Mouse (Mus musculus): ENCODE results near the gene Mkrn2os. TPM values are rescaled to one million over a fixed set of nuclear protein-coding genes. Genes with fewer than 3 reads are reported as not detected.

Mkrn2os gene
- polyA plus RNA-seq, 1 experiment from 2014 or later, result not detected

GRCm38 (mm10) chr6:115542341-115542740, 50.0 kb downstream of the Mkrn2os start:
- Histone ChIP-seq H3K4me1 (ENCODE audit: control insufficient read depth, insufficient read depth, low read length) (no peaks in the 10 kb centered on the region), H3K4me2 (ENCODE audit: low read depth, severe bottlenecking) (no peak overlapping the region), H3K27ac (replicated peaks; ENCODE audit: low read depth, low read length) (no peak overlapping the region), H3K27me3 (ENCODE audit: control insufficient read depth, insufficient read depth, low read length) (no peaks in the 10 kb centered on the region), H3K4me3 (ENCODE audit: low read depth, low read length) (no peak overlapping the region), H3K9ac (ENCODE audit: low read length) (no peak overlapping the region), H3K9me3 (ENCODE audit: control insufficient read depth, low read length) (no peaks in the 10 kb centered on the region), H3K36me3 (ENCODE audit: control insufficient read depth, insufficient read depth, low read length) (no peaks in the 10 kb centered on the region)
- ATAC-seq (ENCODE audit: insufficient number of reproducible peaks, low FRiP score, low TSS enrichment, low read depth) (no peak), DNase-seq (ENCODE audit: low spot score) (no peak)
- WGBS, result 75% methylated on average over 3 of the region's 3 CpGs

GRCm38 (mm10) chr6:115541676-115542275, 50.6 kb downstream of the Mkrn2os start:
- Histone ChIP-seq H3K4me1 (ENCODE audit: control insufficient read depth, insufficient read depth, low read length) (no peaks in the 10 kb centered on the region), H3K36me3 (ENCODE audit: control insufficient read depth, insufficient read depth, low read length) (no peaks in the 10 kb centered on the region), H3K4me2 (ENCODE audit: low read depth, severe bottlenecking) (no peak overlapping the region), H3K9ac (ENCODE audit: low read length) (no peak overlapping the region), H3K4me3 (ENCODE audit: low read depth, low read length) (no peak overlapping the region), H3K27me3 (ENCODE audit: control insufficient read depth, insufficient read depth, low read length) (no peaks in the 10 kb centered on the region), H3K9me3 (ENCODE audit: control insufficient read depth, low read length) (no peaks in the 10 kb centered on the region), H3K27ac (replicated peaks; ENCODE audit: low read depth, low read length) (no peak overlapping the region)
- ATAC-seq (ENCODE audit: insufficient number of reproducible peaks, low FRiP score, low TSS enrichment, low read depth), result no peak
- DNase-seq (ENCODE audit: low spot score), result no peak
- WGBS, result 64% methylated on average over 6 of the region's 6 CpGs

GRCm38 (mm10) chr6:115538645-115539429, 53.5 kb downstream of the Mkrn2os start:
- Histone ChIP-seq H3K9ac (ENCODE audit: low read length) (peak overlapping the region; percentile 64), H3K9me3 (ENCODE audit: control insufficient read depth, low read length) (no peaks in the 10 kb centered on the region), H3K4me3 (ENCODE audit: low read depth, low read length) (0 out of 2 replicates have a peak overlapping the region, but pooled peaks have one; percentile 16), H3K4me2 (ENCODE audit: low read depth, severe bottlenecking) (peak overlapping the region; percentile 48), H3K4me1 (ENCODE audit: control insufficient read depth, insufficient read depth, low read length) (no peaks in the 10 kb centered on the region), H3K27ac (replicated peaks; ENCODE audit: low read depth, low read length) (no peak overlapping the region), H3K27me3 (ENCODE audit: control insufficient read depth, insufficient read depth, low read length) (no peaks in the 10 kb centered on the region), H3K36me3 (ENCODE audit: control insufficient read depth, insufficient read depth, low read length) (no peaks in the 10 kb centered on the region)
- WGBS, result 24% methylated on average over 26 of the region's 26 CpGs
- DNase-seq (ENCODE audit: low spot score) (peak; percentile 95), ATAC-seq (ENCODE audit: insufficient number of reproducible peaks, low FRiP score, low TSS enrichment, low read depth) (peak; percentile 83)

GRCm38 (mm10) chr6:115536169-115536568, 56.2 kb downstream of the Mkrn2os start:
- Histone ChIP-seq H3K9me3 (ENCODE audit: control insufficient read depth, low read length) (no peaks in the 10 kb centered on the region), H3K36me3 (ENCODE audit: control insufficient read depth, insufficient read depth, low read length) (no peaks in the 10 kb centered on the region), H3K4me2 (ENCODE audit: low read depth, severe bottlenecking) (no peak overlapping the region), H3K9ac (ENCODE audit: low read length) (no peak overlapping the region), H3K27me3 (ENCODE audit: control insufficient read depth, insufficient read depth, low read length) (no peaks in the 10 kb centered on the region), H3K27ac (replicated peaks; ENCODE audit: low read depth, low read length) (no peak overlapping the region), H3K4me1 (ENCODE audit: control insufficient read depth, insufficient read depth, low read length) (no peaks in the 10 kb centered on the region), H3K4me3 (ENCODE audit: low read depth, low read length) (no peak overlapping the region)
- DNase-seq (ENCODE audit: low spot score), result no peak
- ATAC-seq (ENCODE audit: insufficient number of reproducible peaks, low FRiP score, low TSS enrichment, low read depth), result no peak
- 84% methylated on average over 4 of the region's 4 CpGs for WGBS

DNA sequence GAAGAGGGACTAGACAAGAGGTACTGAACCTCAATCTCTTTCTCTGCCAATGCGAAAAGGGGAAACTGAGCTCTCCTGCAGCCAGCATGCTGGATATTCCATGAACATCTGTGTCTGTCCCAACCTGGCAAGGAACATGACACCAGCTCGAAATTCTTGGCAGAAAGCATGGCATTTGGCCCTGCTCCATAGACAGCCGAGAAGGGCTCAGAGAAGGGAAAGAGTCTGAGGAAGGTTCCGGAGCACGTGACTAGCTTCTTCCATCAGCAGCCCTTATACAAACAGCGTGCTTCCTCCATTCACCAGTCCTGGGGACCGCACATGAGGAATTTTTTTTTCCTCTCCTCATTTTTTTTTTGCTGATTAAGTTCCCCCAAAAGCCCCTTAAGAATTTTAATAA, 57.8 kb downstream of the Mkrn2os start:
- Histone ChIP-seq H3K4me2 (ENCODE audit: low read depth, severe bottlenecking) (no peak overlapping the region), H3K27me3 (ENCODE audit: control insufficient read depth, insufficient read depth, low read length) (no peaks in the 10 kb centered on the region), H3K4me3 (ENCODE audit: low read depth, low read length) (no peak overlapping the region), H3K27ac (replicated peaks; ENCODE audit: low read depth, low read length) (no peak overlapping the region), H3K4me1 (ENCODE audit: control insufficient read depth, insufficient read depth, low read length) (no peaks in the 10 kb centered on the region), H3K9ac (ENCODE audit: low read length) (no peak overlapping the region), H3K36me3 (ENCODE audit: control insufficient read depth, insufficient read depth, low read length) (no peaks in the 10 kb centered on the region), H3K9me3 (ENCODE audit: control insufficient read depth, low read length) (no peaks in the 10 kb centered on the region)
- DNase-seq (ENCODE audit: low spot score) (no peak), ATAC-seq (ENCODE audit: insufficient number of reproducible peaks, low FRiP score, low TSS enrichment, low read depth) (no peak)
- WGBS, result 86% methylated on average over 7 of the region's 7 CpGs

Other genes starting within 250 kb of the Mkrn2os start
- 0.21 and 0.38 TPM in 2 replicates for gene Pparg, start 231.6 kb downstream of the Mkrn2os start, polyA plus RNA-seq (2014; fragmentation: Nextera tagmentation; extraction: Ambion mirVana)
- gene Tsen2, start 47.9 kb downstream of the Mkrn2os start, polyA plus RNA-seq (2014; fragmentation: Nextera tagmentation; extraction: Ambion mirVana), result 27.5 and 31.3 TPM in 2 replicates
- 26.0 and 27.1 TPM in 2 replicates for gene Mkrn2, start 9.3 kb upstream of the Mkrn2os start, polyA plus RNA-seq (2014; fragmentation: Nextera tagmentation; extraction: Ambion mirVana)
- gene Raf1, start 84.1 kb upstream of the Mkrn2os start, polyA plus RNA-seq (2014; fragmentation: Nextera tagmentation; extraction: Ambion mirVana), result 135 and 141 TPM in 2 replicates
- 2.2 and 2.6 TPM in 2 replicates for gene Tmem40, start 169.8 kb upstream of the Mkrn2os start, polyA plus RNA-seq (2014; fragmentation: Nextera tagmentation; extraction: Ambion mirVana)
- 58.4 and 64.3 TPM in 2 replicates for gene Cand2, start 182.0 kb upstream of the Mkrn2os start, polyA plus RNA-seq (2014; fragmentation: Nextera tagmentation; extraction: Ambion mirVana)
- 2,129 and 2,157 TPM in 2 replicates for gene Rpl32, start 216.2 kb upstream of the Mkrn2os start, polyA plus RNA-seq (2014; fragmentation: Nextera tagmentation; extraction: Ambion mirVana)
- gene Efcab12, start 245.8 kb upstream of the Mkrn2os start, polyA plus RNA-seq (2014; fragmentation: Nextera tagmentation; extraction: Ambion mirVana), result 0.40 and 0.72 TPM in 2 replicates

Measured in limb, embryonic 11.5 days (tissue).